Mouse (Mus musculus) bone marrow, adult 2 months (tissue): ENCODE data around the gene Ppp1cc.

Experiments used
- CTCF ChIP-seq: fragments of 200-500 bp; IDR thresholded peaks from 2 replicates; pipeline ENCODE4 v1.5.1; 2011; ENCODE audit warnings: low read length, control low read depth; ENCODE audit not compliant: control insufficient read depth, insufficient read depth
- POLR2A ChIP-seq: fragments of 200-500 bp; IDR thresholded peaks from 2 replicates; pipeline ENCODE4 v1.6.1; 2011; ENCODE audit warnings: low read depth, mild to moderate bottlenecking, control low read depth, low read length, borderline replicate concordance; ENCODE audit not compliant: control insufficient read depth

DNA sequence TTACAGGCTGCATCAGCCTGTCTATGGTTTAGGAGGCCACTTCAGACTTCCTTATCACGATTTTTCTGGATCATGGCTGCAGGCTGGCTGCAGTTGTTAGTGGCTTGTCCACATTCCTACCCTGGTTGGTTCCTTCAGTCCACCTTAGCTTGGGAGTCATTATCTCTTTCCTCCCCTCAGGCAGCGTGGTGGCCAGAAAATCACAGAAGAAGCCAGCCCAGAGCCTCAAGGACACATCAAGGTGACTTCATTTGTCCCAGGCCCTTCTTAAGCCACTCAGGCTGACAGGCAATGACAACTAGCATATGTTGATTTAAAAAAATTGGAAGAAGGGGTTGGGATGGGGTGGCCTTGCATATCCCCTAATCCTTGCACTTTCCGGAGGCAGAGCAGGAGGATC lies 3.3 kb upstream of the Ppp1cc start:
- no peak for TF ChIP-seq CTCF
- TF ChIP-seq POLR2A = no peak
